Mouse (Mus musculus) embryonic facial prominence, embryonic 12.5 days (tissue): ENCODE data around the gene Ptbp2. TPM values are rescaled to one million over a fixed set of nuclear protein-coding genes. Genes with fewer than 3 reads are reported as not detected.

ENCODE experiments used
- microRNA-seq: library from miRNA; unstranded; fragments of <30 nt; microRNA quantifications from one replicate; pipeline ENCODE4, GENCODE M21; 2017
- polyA plus RNA-seq: library from polyadenylated mRNA; unstranded; fragments of >200 nt; fragmentation: Nextera tagmentation; extraction: Ambion mirVana; gene quantifications from 2 replicates; pipeline ENCODE4 v1.2.1, GENCODE M21; 2016

Gene Ptbp2
- polyA plus RNA-seq, 1 experiment from 2014 or later = 159 TPM

Small RNAs within 50 kb of the gene (microRNA-seq; reads per million reads assigned to microRNA genes)
- gene Gm24744 = not detected
